Mouse (Mus musculus) WW6 (cell line): ENCODE results near the gene Ccdc155.
A peak's percentile ranks its signal among the peaks of the same experiment; 100 is the strongest.

ENCODE experiments used
- DNase-seq: peaks from one replicate; pipeline ENCODE4 v3.0.0-alpha.2; 2013; ENCODE audit warnings: low read depth, low spot score

The Ccdc155 gene

GRCm38 (mm10) chr7:45204380-45205143 lies at the start of gene Ccdc155:
Ccdc155 (minus strand) TSS chr7:45204892.
- peak; percentile 97 for DNase-seq

- no peak for DNase-seq
These were observed 49.1 kb upstream of the Ccdc155 start for GRCm38 (mm10) chr7:45253806-45254205.

- DNase-seq = no peak
These were observed 43.0 kb upstream of the Ccdc155 start for GRCm38 (mm10) chr7:45247666-45248065.

- DNase-seq = no peak
These were observed 36.7 kb upstream of the Ccdc155 start for GRCm38 (mm10) chr7:45241389-45241749.

- DNase-seq = peak; percentile 58
These were observed 36.1 kb upstream of the Ccdc155 start, which contains the start of gene Slc6a16 for GRCm38 (mm10) chr7:45240633-45241388. Slc6a16 (plus strand) TSS chr7:45241085.

GRCm38 (mm10) chr7:45240109-45240508 lies 35.4 kb upstream of the Ccdc155 start:
- no peak for DNase-seq

GRCm38 (mm10) chr7:45238723-45239496 lies 34.2 kb upstream of the Ccdc155 start, which contains the start of gene Cd37:
Cd37 (minus strand) TSS chr7:45239115.
- no peak for DNase-seq

- no peak for DNase-seq
These were observed 33.3 kb upstream of the Ccdc155 start for GRCm38 (mm10) chr7:45237747-45238699.

- no peak for DNase-seq
These were observed 31.0 kb upstream of the Ccdc155 start for GRCm38 (mm10) chr7:45235656-45236180.

- DNase-seq = no peak
These were observed 30.4 kb upstream of the Ccdc155 start for GRCm38 (mm10) chr7:45234922-45235571.

- no peak for DNase-seq
These were observed 29.7 kb upstream of the Ccdc155 start for GRCm38 (mm10) chr7:45234333-45234841.

GRCm38 (mm10) chr7:45233580-45234332 lies 29.1 kb upstream of the Ccdc155 start:
- no peak for DNase-seq

- no peak for DNase-seq
These were observed 28.2 kb upstream of the Ccdc155 start for GRCm38 (mm10) chr7:45232716-45233465.

- DNase-seq = no peak
These were observed 27.2 kb upstream of the Ccdc155 start for GRCm38 (mm10) chr7:45231941-45232340.

- no peak for DNase-seq
These were observed 26.5 kb upstream of the Ccdc155 start for GRCm38 (mm10) chr7:45231192-45231591.

- no peak for DNase-seq
These were observed 24.9 kb upstream of the Ccdc155 start for GRCm38 (mm10) chr7:45229459-45230203.

GRCm38 (mm10) chr7:45229046-45229445 lies 24.4 kb upstream of the Ccdc155 start:
- no peak for DNase-seq

GRCm38 (mm10) chr7:45228548-45228947 lies 23.9 kb upstream of the Ccdc155 start:
- no peak for DNase-seq
